Mouse (Mus musculus): ENCODE results near the gene Lrch1. TPM values are rescaled to one million over a fixed set of nuclear protein-coding genes. Genes with fewer than 3 reads are reported as not detected.

The Lrch1 gene
- polyA plus RNA-seq, 2 experiments: 13.0 to 15.2 TPM

DNA sequence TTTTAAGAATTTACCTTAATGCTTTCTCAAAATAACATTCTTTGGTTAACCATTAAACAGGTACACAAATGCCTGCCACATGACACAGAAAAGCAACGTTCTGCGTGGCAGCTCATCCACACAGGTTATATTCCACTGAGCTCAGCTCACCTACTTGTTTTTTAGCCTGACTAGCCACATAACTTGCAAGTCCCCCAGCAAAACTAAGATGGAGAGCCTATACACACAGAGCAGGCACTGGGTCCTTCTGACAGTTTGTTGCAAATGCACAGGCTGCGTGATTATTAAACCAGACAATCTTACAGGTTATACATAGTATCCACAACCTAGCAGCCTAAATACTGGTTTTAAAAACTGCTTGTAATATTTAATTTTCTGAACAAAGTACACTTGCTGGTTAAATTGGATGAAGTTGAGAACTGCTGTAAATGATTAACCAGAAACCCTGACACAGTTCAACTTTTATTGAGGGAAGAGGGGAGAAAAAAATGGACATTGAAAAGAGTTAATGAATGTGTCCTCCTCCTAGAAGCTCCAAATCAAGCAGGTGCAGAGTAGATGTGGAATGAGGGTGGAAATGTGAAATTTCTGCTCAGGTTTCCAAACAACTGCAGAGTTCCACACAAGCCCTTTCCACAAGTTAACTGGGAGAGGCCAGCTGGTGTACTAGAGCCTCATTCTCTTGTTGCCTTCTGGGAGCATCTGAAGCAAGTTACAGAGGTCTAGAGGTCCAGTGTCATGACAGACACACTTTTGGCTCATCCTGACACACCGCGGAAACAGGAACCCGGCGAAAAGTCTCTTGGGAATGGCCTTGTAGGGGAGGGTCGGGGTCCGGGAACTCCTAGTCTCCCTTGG is 216.2 kb downstream of the Lrch1 start:
- WGBS: 25% methylated on average over 9 of the region's 9 CpGs
- ATAC-seq (ENCODE audit: low FRiP score, low read depth): peak; percentile 34; the same call in 1 of the 2 replicates
- peak overlapping the region; percentile 71 for H3K4me2 ChIP-seq (replicated peaks; ENCODE audit: low read depth, low read length, severe bottlenecking)
- H3K9me3 ChIP-seq (ENCODE audit: control insufficient read depth, low read length): no peaks in the 10 kb centered on the region
- no peaks in the 10 kb centered on the region for H3K27me3 ChIP-seq (ENCODE audit: control insufficient read depth, insufficient read depth, low read length)
- no peak overlapping the region for H3K27ac ChIP-seq (replicated peaks; ENCODE audit: low read depth, low read length)
- peaks cover 5% of the 10 kb centered on the region; the same call in 1 of the 2 replicates for H3K4me1 ChIP-seq (ENCODE audit: control insufficient read depth, insufficient read depth, low read length)
- H3K36me3 ChIP-seq (ENCODE audit: control insufficient read depth, insufficient read depth, low read length): peaks cover 11% of the 10 kb centered on the region
- TF ChIP-seq POLR2A (IDR thresholded peaks at IDR 0.05; ENCODE audit: borderline replicate concordance, extremely low read depth, insufficient read depth, insufficient read length): no peak
- peak overlapping the region; percentile 90 for H3K4me3 ChIP-seq (replicated peaks; ENCODE audit: low read length)
- H3K9ac ChIP-seq (ENCODE audit: low read depth, low read length, severe bottlenecking): peak overlapping the region; percentile 84; the same call in 1 of the 2 replicates
- DNase-seq (ENCODE audit: low spot score): no peak

DNA sequence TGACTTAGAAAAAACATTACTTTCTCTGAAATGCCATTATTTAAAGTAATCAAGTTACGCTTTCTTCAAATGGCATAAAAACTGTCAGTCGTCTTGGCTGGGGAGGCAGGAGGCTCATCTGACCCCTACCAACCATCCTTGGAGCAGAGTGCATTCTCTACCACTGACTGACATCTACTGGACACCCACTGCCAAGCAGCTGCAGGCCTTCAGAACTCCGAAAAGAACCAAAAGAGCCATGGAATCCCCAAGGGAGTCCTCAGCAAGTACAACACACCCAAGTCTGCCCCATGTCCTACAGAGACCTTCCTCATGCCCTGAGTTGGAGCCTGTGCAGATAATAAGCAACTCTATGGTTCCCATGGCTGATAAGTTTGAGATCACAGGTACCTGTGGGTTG is 224.1 kb downstream of the Lrch1 start:
- Histone ChIP-seq H3K4me1 (ENCODE audit: control insufficient read depth, insufficient read depth, low read length) (no peaks in the 10 kb centered on the region), H3K27ac (replicated peaks; ENCODE audit: low read depth, low read length) (no peak overlapping the region), H3K9me3 (ENCODE audit: control insufficient read depth, low read length) (no peaks in the 10 kb centered on the region), H3K9ac (ENCODE audit: low read depth, low read length, severe bottlenecking) (no peak overlapping the region), H3K36me3 (ENCODE audit: control insufficient read depth, insufficient read depth, low read length) (no peaks in the 10 kb centered on the region), H3K4me2 (replicated peaks; ENCODE audit: low read depth, low read length, severe bottlenecking) (no peak overlapping the region), H3K4me3 (replicated peaks; ENCODE audit: low read length) (no peak overlapping the region), H3K27me3 (ENCODE audit: control insufficient read depth, insufficient read depth, low read length) (no peaks in the 10 kb centered on the region)
- DNase-seq (ENCODE audit: low spot score) (no peak), ATAC-seq (ENCODE audit: low FRiP score, low read depth) (no peak)
- WGBS: 74% methylated on average over 3 of the region's 3 CpGs
- TF ChIP-seq POLR2A (IDR thresholded peaks at IDR 0.05; ENCODE audit: borderline replicate concordance, extremely low read depth, insufficient read depth, insufficient read length): no peak

DNA sequence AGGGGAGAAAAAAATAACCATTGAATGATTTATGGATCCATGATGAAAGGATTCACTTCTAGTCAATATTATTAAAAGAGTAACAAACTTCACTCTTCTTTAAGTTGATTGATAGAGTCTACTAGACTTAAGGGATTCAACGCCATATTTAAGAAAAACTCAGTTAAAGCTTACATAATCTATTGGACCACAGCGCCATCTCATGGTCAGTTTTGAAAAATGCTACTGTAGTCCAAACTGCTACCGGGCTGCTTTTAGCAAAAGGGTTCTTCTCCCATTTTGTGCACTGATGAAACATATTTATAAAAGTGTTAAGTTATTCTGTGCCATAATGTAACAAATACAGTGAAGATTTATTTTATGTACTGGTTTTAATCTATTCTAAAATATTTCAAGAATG is 238.6 kb downstream of the Lrch1 start:
- Histone ChIP-seq H3K36me3 (ENCODE audit: control insufficient read depth, insufficient read depth, low read length) (no peaks in the 10 kb centered on the region), H3K27ac (replicated peaks; ENCODE audit: low read depth, low read length) (no peak overlapping the region), H3K4me1 (ENCODE audit: control insufficient read depth, insufficient read depth, low read length) (no peaks in the 10 kb centered on the region), H3K27me3 (ENCODE audit: control insufficient read depth, insufficient read depth, low read length) (no peaks in the 10 kb centered on the region), H3K9me3 (ENCODE audit: control insufficient read depth, low read length) (no peaks in the 10 kb centered on the region), H3K9ac (ENCODE audit: low read depth, low read length, severe bottlenecking) (no peak overlapping the region), H3K4me3 (replicated peaks; ENCODE audit: low read length) (no peak overlapping the region), H3K4me2 (replicated peaks; ENCODE audit: low read depth, low read length, severe bottlenecking) (no peak overlapping the region)
- TF ChIP-seq POLR2A (IDR thresholded peaks at IDR 0.05; ENCODE audit: borderline replicate concordance, extremely low read depth, insufficient read depth, insufficient read length): no peak
- WGBS: 24% methylated on average over 3 of the region's 3 CpGs
- DNase-seq (ENCODE audit: low spot score) (peak; percentile 71), ATAC-seq (ENCODE audit: low FRiP score, low read depth) (no peak)

Other genes with a start within 250 kb of the Lrch1 start
- 167 and 174 TPM in 2 replicates for gene Esd, start 215.6 kb downstream of the Lrch1 start, polyA plus RNA-seq (2012; rRNA removed)
- gene Esd, start 215.6 kb downstream of the Lrch1 start, polyA plus RNA-seq (2014; fragmentation: Nextera tagmentation; extraction: Ambion mirVana): 315 and 339 TPM in 2 replicates
- 1.3 TPM in 2 replicates for gene Rubcnl, start 68.2 kb upstream of the Lrch1 start, polyA plus RNA-seq (2012; rRNA removed)
- gene Rubcnl, start 68.2 kb upstream of the Lrch1 start, polyA plus RNA-seq (2014; fragmentation: Nextera tagmentation; extraction: Ambion mirVana): 1.4 and 2.6 TPM in 2 replicates
- gene Lrrc63, start 183.0 kb upstream of the Lrch1 start, polyA plus RNA-seq (2012; rRNA removed): 0.04 TPM in 1 of 2 replicates, not detected in the other
- not detected in 2 replicates for gene Lrrc63, start 183.0 kb upstream of the Lrch1 start, polyA plus RNA-seq (2014; fragmentation: Nextera tagmentation; extraction: Ambion mirVana)
- 10.2 and 13.5 TPM in 2 replicates for gene Lcp1, start 183.2 kb upstream of the Lrch1 start, polyA plus RNA-seq (2012; rRNA removed)
- gene Lcp1, start 183.2 kb upstream of the Lrch1 start, polyA plus RNA-seq (2014; fragmentation: Nextera tagmentation; extraction: Ambion mirVana): 34.2 and 38.4 TPM in 2 replicates

All from limb, embryonic 14.5 days (tissue).